Mouse (Mus musculus) heart, embryonic 13.5 days (tissue): ENCODE data around the gene Higd2a. TPM values are rescaled to one million over a fixed set of nuclear protein-coding genes. Genes with fewer than 3 reads are reported as not detected.

Experiments
- ATAC-seq: fragments of 200-750 bp; cut with Nextera tagmentation; 2 replicates; pipeline ENCODE4 v1.8.0; 2017; ENCODE audit warnings: moderate TSS enrichment; ENCODE audit not compliant: insufficient number of reproducible peaks, low FRiP score, low TSS enrichment; ENCODE audit errors: extremely low read depth
- H3K27ac ChIP-seq: fragments of 300-500 bp; sonication (generic); replicated peaks from 2 replicates; pipeline ENCODE4 v1.5.1; 2015; ENCODE audit warnings: moderate library complexity, mild to moderate bottlenecking, inconsistent platforms
- H3K27me3 ChIP-seq: fragments of 300-500 bp; sonication (generic); replicated peaks from 2 replicates; pipeline ENCODE4 v1.6.1; 2015; ENCODE audit warnings: mild to moderate bottlenecking, inconsistent platforms
- H3K36me3 ChIP-seq: fragments of 300-500 bp; sonication (generic); 2 replicates; pipeline ENCODE4 v1.6.1; 2015; ENCODE audit warnings: mild to moderate bottlenecking, inconsistent platforms
- H3K4me1 ChIP-seq: fragments of 300-500 bp; sonication (generic); 2 replicates; pipeline ENCODE4 v1.6.1; 2015; ENCODE audit warnings: inconsistent platforms
- H3K4me2 ChIP-seq: fragments of 300-500 bp; sonication (generic); 2 replicates; pipeline ENCODE4 v1.6.1; 2015; ENCODE audit warnings: inconsistent platforms, mild to moderate bottlenecking, moderate library complexity
- H3K4me3 ChIP-seq: fragments of 300-500 bp; sonication (generic); 2 replicates; pipeline ENCODE4 v1.5.1; 2015; ENCODE audit warnings: moderate library complexity, mild to moderate bottlenecking, inconsistent platforms
- H3K9ac ChIP-seq: fragments of 300-500 bp; sonication (generic); 2 replicates; pipeline ENCODE4 v1.6.1; 2015; ENCODE audit warnings: inconsistent platforms, mild to moderate bottlenecking, moderate library complexity
- H3K9me3 ChIP-seq: fragments of 300-500 bp; sonication (generic); 2 replicates; pipeline ENCODE4 v1.6.1; 2016; ENCODE audit warnings: inconsistent platforms
- WGBS: fragments of 180-500 bp; shearing (Covaris S2); methylation state at CpG from one replicate; pipeline ENCODE4 v1.1.7; 2015; ENCODE audit warnings: mixed read lengths; 5-methylcytosine and 5-hydroxymethylcytosine counted together
- polyA plus RNA-seq: library from polyadenylated mRNA; unstranded; fragments of >200 nt; fragmentation: Nextera tagmentation; extraction: Ambion mirVana; gene quantifications from 2 replicates; pipeline ENCODE4 v1.2.1, GENCODE M21; 2015

Higd2a gene
- polyA plus RNA-seq, 1 experiment from 2014 or later, result 229 TPM

GRCm38 (mm10) chr13:54582860-54583259 lies 7.1 kb upstream of the Higd2a start:
- Histone ChIP-seq H3K4me2 (no peak overlapping the region), H3K9me3 (no peaks in the 10 kb centered on the region), H3K36me3 (peaks cover 99% of the 10 kb centered on the region), H3K9ac (no peak overlapping the region), H3K4me1 (0 out of 2 replicates have a peak, but pooled peaks cover 3% of the 10 kb centered on the region), H3K27ac (no peak overlapping the region), H3K27me3 (no peaks in the 10 kb centered on the region), H3K4me3 (no peak overlapping the region)
- ATAC-seq, result no peak
- 85% methylated on average over 5 of the region's 5 CpGs for WGBS

- peaks cover 12% of the 10 kb centered on the region for H3K4me1 ChIP-seq
- H3K9ac ChIP-seq, result no peak overlapping the region
- H3K27ac ChIP-seq, result no peak overlapping the region
- WGBS, result 81% methylated on average over 11 of the region's 11 CpGs
- no peak overlapping the region for H3K4me3 ChIP-seq
- no peaks in the 10 kb centered on the region for H3K27me3 ChIP-seq
- no peak for ATAC-seq
- peaks cover 80% of the 10 kb centered on the region for H3K36me3 ChIP-seq
- H3K4me2 ChIP-seq, result no peak overlapping the region
- H3K9me3 ChIP-seq, result no peaks in the 10 kb centered on the region
These were observed 4.2 kb upstream of the Higd2a start for GRCm38 (mm10) chr13:54585831-54586230.

GRCm38 (mm10) chr13:54589414-54589995 lies 502 bp upstream of the Higd2a start:
- no peak; the same call in 1 of the 2 replicates for ATAC-seq
- whole genome bisulfite sequencing, result 1% methylated on average over 24 of the region's 24 CpGs
- H3K27me3 ChIP-seq, result no peaks in the 10 kb centered on the region
- peaks cover 67% of the 10 kb centered on the region for H3K36me3 ChIP-seq
- peaks cover 24% of the 10 kb centered on the region for H3K4me1 ChIP-seq
- no peaks in the 10 kb centered on the region for H3K9me3 ChIP-seq
- peak overlapping the region; percentile 87 for H3K4me2 ChIP-seq
- H3K9ac ChIP-seq, result peak overlapping the region; percentile 84
- H3K27ac ChIP-seq, result peak overlapping the region; percentile 61
- peak overlapping the region; percentile 97 for H3K4me3 ChIP-seq

GRCm38 (mm10) chr13:54591776-54592356 lies 1.9 kb downstream of the Higd2a start:
- 87% methylated on average over 8 of the region's 8 CpGs for WGBS
- Histone ChIP-seq H3K27me3 (no peaks in the 10 kb centered on the region), H3K4me1 (peaks cover 45% of the 10 kb centered on the region), H3K9me3 (no peaks in the 10 kb centered on the region), H3K4me2 (peak overlapping the region; percentile 90), H3K4me3 (peak overlapping the region; percentile 97), H3K9ac (no peak overlapping the region), H3K36me3 (peaks cover 48% of the 10 kb centered on the region), H3K27ac (no peak overlapping the region)
- no peak for ATAC-seq

- Histone ChIP-seq H3K9ac (no peak overlapping the region), H3K4me3 (no peak overlapping the region), H3K36me3 (peaks cover 36% of the 10 kb centered on the region), H3K27ac (no peak overlapping the region), H3K4me2 (no peak overlapping the region), H3K27me3 (no peaks in the 10 kb centered on the region), H3K9me3 (no peaks in the 10 kb centered on the region), H3K4me1 (peaks cover 59% of the 10 kb centered on the region)
- ATAC-seq, result no peak
- WGBS, result 90% methylated on average over 11 of the region's 11 CpGs
These were observed 3.6 kb downstream of the Higd2a start for GRCm38 (mm10) chr13:54593617-54594016.

GRCm38 (mm10) chr13:54596107-54596690 lies 6.2 kb downstream of the Higd2a start:
- Histone ChIP-seq H3K9ac (peak overlapping the region; percentile 62; the same call in 1 of the 2 replicates), H3K36me3 (peaks cover 46% of the 10 kb centered on the region), H3K4me3 (no peak overlapping the region), H3K9me3 (no peaks in the 10 kb centered on the region), H3K27me3 (no peaks in the 10 kb centered on the region), H3K4me1 (peaks cover 46% of the 10 kb centered on the region), H3K4me2 (peak overlapping the region; percentile 41), H3K27ac (peak overlapping the region; percentile 84)
- 38% methylated on average over 8 of the region's 8 CpGs for WGBS
- ATAC-seq, result peak; percentile 3; the same call in 1 of the 2 replicates

GRCm38 (mm10) chr13:54596870-54597269 lies 6.9 kb downstream of the Higd2a start:
- Histone ChIP-seq H3K27me3 (no peaks in the 10 kb centered on the region), H3K9ac (peak overlapping the region; percentile 62), H3K27ac (peak overlapping the region; percentile 84), H3K9me3 (no peaks in the 10 kb centered on the region), H3K4me3 (no peak overlapping the region), H3K4me2 (peak overlapping the region; percentile 41), H3K36me3 (peaks cover 46% of the 10 kb centered on the region), H3K4me1 (peaks cover 39% of the 10 kb centered on the region)
- 45% methylated on average over 5 of the region's 5 CpGs for WGBS
- no peak for ATAC-seq

GRCm38 (mm10) chr13:54598622-54599143 lies 8.7 kb downstream of the Higd2a start:
- H3K27ac ChIP-seq, result no peak overlapping the region
- H3K4me3 ChIP-seq, result no peak overlapping the region
- no peak overlapping the region for H3K9ac ChIP-seq
- H3K4me2 ChIP-seq, result no peak overlapping the region
- WGBS, result 84% methylated on average over 12 of the region's 12 CpGs
- H3K36me3 ChIP-seq, result peaks cover 28% of the 10 kb centered on the region
- H3K4me1 ChIP-seq, result peaks cover 37% of the 10 kb centered on the region
- H3K9me3 ChIP-seq, result no peaks in the 10 kb centered on the region
- ATAC-seq, result no peak
- H3K27me3 ChIP-seq, result no peaks in the 10 kb centered on the region

- H3K4me3 ChIP-seq, result no peak overlapping the region
- no peak for ATAC-seq
- no peak overlapping the region for H3K27ac ChIP-seq
- no peaks in the 10 kb centered on the region for H3K27me3 ChIP-seq
- H3K4me1 ChIP-seq, result peaks cover 8% of the 10 kb centered on the region
- no peak overlapping the region for H3K4me2 ChIP-seq
- no peak overlapping the region for H3K9ac ChIP-seq
- 59% methylated on average over 3 of the region's 3 CpGs for WGBS
- no peaks in the 10 kb centered on the region for H3K9me3 ChIP-seq
- peaks cover 31% of the 10 kb centered on the region for H3K36me3 ChIP-seq
These were observed 12.7 kb downstream of the Higd2a start for GRCm38 (mm10) chr13:54602639-54603111.

- ATAC-seq, result no peak
- H3K9ac ChIP-seq, result no peak overlapping the region
- no peak overlapping the region for H3K4me2 ChIP-seq
- H3K4me1 ChIP-seq, result peaks cover 4% of the 10 kb centered on the region
- H3K27ac ChIP-seq, result no peak overlapping the region
- H3K9me3 ChIP-seq, result no peaks in the 10 kb centered on the region
- no peaks in the 10 kb centered on the region for H3K27me3 ChIP-seq
- H3K36me3 ChIP-seq, result peaks cover 29% of the 10 kb centered on the region
- no peak overlapping the region for H3K4me3 ChIP-seq
These were observed 13.5 kb downstream of the Higd2a start for GRCm38 (mm10) chr13:54603501-54603900.

GRCm38 (mm10) chr13:54604221-54604620 lies 14.2 kb downstream of the Higd2a start:
- no peak for ATAC-seq
- Histone ChIP-seq H3K27me3 (no peaks in the 10 kb centered on the region), H3K9ac (no peak overlapping the region), H3K27ac (no peak overlapping the region), H3K36me3 (peaks cover 23% of the 10 kb centered on the region), H3K4me3 (no peak overlapping the region), H3K4me2 (no peak overlapping the region), H3K9me3 (no peaks in the 10 kb centered on the region), H3K4me1 (peaks cover 11% of the 10 kb centered on the region)
- 70% methylated on average over 4 of the region's 4 CpGs for WGBS
